Mouse (Mus musculus) stomach, postnatal 0 days (tissue): ENCODE measurements at regions not wholly inside any gene's neighbourhood (a gene's known extent, or its start where the extent isn't known, plus 50 kb on each side); places are given as distances from the start of the nearest gene placed in this dataset.

Experiments
- CTCF ChIP-seq: IDR thresholded peaks from 2 replicates; pipeline ENCODE4 v1.5.1; 2016; ENCODE audit warnings: antibody characterized with exemption, low read depth, mild to moderate bottlenecking, moderate library complexity
- EP300 ChIP-seq: optimal IDR thresholded peaks from 2 replicates; pipeline ENCODE3; 2016; ENCODE audit warnings: antibody characterized with exemption

GRCm38 (mm10) chr15:7650705-7651104, 159.9 kb upstream of the Gdnf start:
- TF ChIP-seq EP300 (no peak), CTCF (no peak)
